Mouse (Mus musculus): ENCODE measurements at regions not wholly inside any gene's neighbourhood (a gene's known extent, or its start where the extent isn't known, plus 50 kb on each side); places are given as distances from the start of the nearest gene placed in this dataset.

GRCm38 (mm10) chr1:52305679-52306632, 72.9 kb upstream of the Gls start:
- no peak for DNase-seq (ENCODE audit: low spot score)

- peak; percentile 73 for DNase-seq (ENCODE audit: low spot score)
Observed at GRCm38 (mm10) chr1:52302557-52302956, 69.5 kb upstream of the Gls start.

GRCm38 (mm10) chr1:52301266-52301665, 68.2 kb upstream of the Gls start:
- DNase-seq (ENCODE audit: low spot score) = no peak

- no peak for DNase-seq (ENCODE audit: low spot score)
Observed at GRCm38 (mm10) chr1:52299559-52299958, 66.5 kb upstream of the Gls start.

- DNase-seq (ENCODE audit: low spot score) = no peak
Observed at GRCm38 (mm10) chr1:52298336-52298735, 65.3 kb upstream of the Gls start.

GRCm38 (mm10) chr1:52296178-52296577, 63.1 kb upstream of the Gls start:
- DNase-seq (ENCODE audit: low spot score) = no peak

GRCm38 (mm10) chr1:52294521-52294920, 61.5 kb upstream of the Gls start:
- DNase-seq (ENCODE audit: low spot score) = no peak

- no peak for DNase-seq (ENCODE audit: low spot score)
Observed at GRCm38 (mm10) chr1:52293393-52294099, 60.5 kb upstream of the Gls start.

Measured in ovary, postnatal 36 days (tissue).